Mouse (Mus musculus) liver, postnatal 0 days (tissue): ENCODE results near the gene Olfr958. TPM values are rescaled to one million over a fixed set of nuclear protein-coding genes. Genes with fewer than 3 reads are reported as not detected.

Source experiments
- ATAC-seq: fragments of 200-750 bp; cut with Nextera tagmentation; 2 replicates; pipeline ENCODE4 v1.8.0; 2017; ENCODE audit warnings: mild to moderate bottlenecking, moderate library complexity
- DNase-seq: peaks from one replicate; pipeline ENCODE4 v3.0.0-alpha.2; 2016
- H3K27ac ChIP-seq: fragments of 300-500 bp; sonication (generic); 2 replicates; pipeline ENCODE4 v1.5.1; 2014; ENCODE audit warnings: antibody characterized with exemption, moderate library complexity, mild to moderate bottlenecking, low read depth
- H3K27me3 ChIP-seq: fragments of 300-500 bp; sonication (generic); 2 replicates; pipeline ENCODE4 v1.6.1; 2014; ENCODE audit warnings: low read length, control low read depth, mixed read lengths; ENCODE audit not compliant: insufficient read depth
- H3K36me3 ChIP-seq: fragments of 300-500 bp; sonication (generic); replicated peaks from 2 replicates; pipeline ENCODE4 v1.6.1; 2014; ENCODE audit warnings: mild to moderate bottlenecking, control low read depth, low read length, moderate library complexity, mixed read lengths; ENCODE audit not compliant: insufficient read depth
- H3K4me1 ChIP-seq: fragments of 300-500 bp; sonication (generic); 2 replicates; pipeline ENCODE4 v1.6.1; 2014; ENCODE audit warnings: antibody characterized with exemption, mild to moderate bottlenecking, control low read depth; ENCODE audit not compliant: insufficient read depth
- H3K4me2 ChIP-seq: fragments of 300-500 bp; sonication (generic); 2 replicates; pipeline ENCODE4 v1.6.1; 2014; ENCODE audit warnings: low read depth, mild to moderate bottlenecking, low read length, moderate library complexity, mixed read lengths
- H3K4me3 ChIP-seq: fragments of 300-500 bp; sonication (generic); 2 replicates; pipeline ENCODE4 v1.5.1; 2014; ENCODE audit warnings: low read depth, low read length
- H3K9ac ChIP-seq: fragments of 300-500 bp; sonication (generic); replicated peaks from 2 replicates; pipeline ENCODE4 v1.6.1; 2014; ENCODE audit warnings: mild to moderate bottlenecking, moderate library complexity
- H3K9me3 ChIP-seq: fragments of 300-500 bp; sonication (generic); 2 replicates; pipeline ENCODE4 v1.6.1; 2016; ENCODE audit warnings: mild to moderate bottlenecking, control low read depth, low read length, mixed read lengths
- CTCF ChIP-seq: sonication (generic); IDR thresholded peaks from 2 replicates; pipeline ENCODE4 v1.5.1; 2016; ENCODE audit warnings: antibody characterized with exemption, low read depth
- EP300 ChIP-seq: IDR thresholded peaks from 2 replicates; pipeline ENCODE4 v1.6.1; 2016; ENCODE audit warnings: antibody characterized with exemption, low read depth, mild to moderate bottlenecking
- WGBS: fragments of 180-500 bp; shearing (Covaris S2); extraction: QIAGEN DNeasy Blood & Tissue Kit; methylation state at CpG from one replicate; pipeline ENCODE4 v1.1.7; 2014; ENCODE audit not compliant: insufficient replicate concordance; 5-methylcytosine and 5-hydroxymethylcytosine counted together
- polyA plus RNA-seq: library from polyadenylated mRNA; unstranded; fragments of >200 nt; fragmentation: Nextera tagmentation; extraction: Ambion mirVana; gene quantifications from 2 replicates; pipeline ENCODE4 v1.2.1, GENCODE M21; 2015

Olfr958 gene
- polyA plus RNA-seq, 1 experiment from 2014 or later: not detected

DNA sequence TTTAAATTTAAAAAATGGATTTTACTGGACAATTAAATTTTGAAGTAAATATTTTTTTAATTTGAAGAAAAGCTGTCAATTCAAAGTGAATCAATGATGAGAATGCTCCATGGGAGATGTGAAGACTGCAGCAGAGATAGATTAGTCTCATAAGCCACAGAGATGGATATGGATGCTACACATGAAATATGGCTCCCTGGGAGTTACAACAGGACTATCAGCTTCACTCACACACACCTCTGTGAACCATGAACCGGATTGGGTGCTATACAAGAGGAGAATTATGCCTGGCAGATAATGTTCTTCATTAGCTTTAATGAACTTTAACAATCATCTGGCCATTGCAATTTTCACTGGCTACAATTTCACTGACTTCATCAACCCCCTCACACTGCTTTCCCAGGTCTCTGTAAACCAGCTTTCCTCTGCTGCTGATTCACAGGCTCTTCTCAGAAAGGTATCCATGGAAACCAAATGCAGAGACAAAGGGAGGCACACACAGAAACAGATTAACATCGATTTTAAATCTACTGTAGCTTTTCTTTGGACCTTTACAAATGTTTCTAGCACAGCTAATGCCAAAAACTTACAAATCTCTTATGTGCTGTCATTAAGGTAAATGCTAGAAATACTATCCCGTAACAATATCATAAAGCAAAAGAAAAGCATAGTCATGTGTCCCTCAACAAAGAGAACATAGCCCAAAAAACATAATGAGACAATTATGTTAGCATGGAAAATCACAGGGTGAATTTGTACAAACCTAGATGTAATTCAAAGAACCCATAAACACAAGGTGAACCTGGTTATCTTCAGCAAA, 3.9 kb upstream of the Olfr958 start:
- DNase-seq: no peak
- no peaks in the 10 kb centered on the region for H3K36me3 ChIP-seq
- H3K9me3 ChIP-seq: no peaks in the 10 kb centered on the region
- no peaks in the 10 kb centered on the region for H3K27me3 ChIP-seq
- TF ChIP-seq CTCF: no peak
- no peak for TF ChIP-seq EP300
- no peak overlapping the region for H3K4me2 ChIP-seq
- ATAC-seq: no peak
- H3K9ac ChIP-seq: no peak overlapping the region
- H3K27ac ChIP-seq: no peak overlapping the region
- 51% methylated on average over 3 of the region's 3 CpGs for WGBS
- no peaks in the 10 kb centered on the region for H3K4me1 ChIP-seq
- H3K4me3 ChIP-seq: no peak overlapping the region

DNA sequence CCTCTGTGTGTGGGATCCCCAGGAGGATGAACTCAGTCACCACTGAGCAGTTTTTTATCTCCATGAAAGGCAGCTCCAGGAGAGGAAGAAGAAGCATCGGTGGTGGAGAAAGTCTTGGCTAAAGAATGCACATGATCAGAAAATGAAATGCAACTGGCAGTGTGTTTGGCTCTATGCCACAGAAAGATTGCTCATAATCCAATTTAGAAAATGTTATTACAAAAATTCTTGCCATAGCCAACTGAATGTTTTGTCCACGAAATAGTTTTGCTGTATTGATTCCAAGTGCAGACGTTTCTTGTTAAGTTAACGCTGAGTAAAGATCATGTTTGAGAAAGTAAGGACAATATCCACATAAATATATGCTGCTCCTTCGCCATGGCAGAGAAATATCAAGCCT, 3.0 kb downstream of the Olfr958 start:
- Histone ChIP-seq H3K9ac (no peak overlapping the region), H3K27ac (no peak overlapping the region), H3K36me3 (no peaks in the 10 kb centered on the region), H3K27me3 (no peaks in the 10 kb centered on the region), H3K9me3 (no peaks in the 10 kb centered on the region), H3K4me3 (no peak overlapping the region), H3K4me1 (no peaks in the 10 kb centered on the region), H3K4me2 (no peak overlapping the region)
- 77% methylated on average over 5 of the region's 5 CpGs for WGBS
- ATAC-seq (no peak), DNase-seq (no peak)
- no peak for TF ChIP-seq EP300
- TF ChIP-seq CTCF: no peak

DNA sequence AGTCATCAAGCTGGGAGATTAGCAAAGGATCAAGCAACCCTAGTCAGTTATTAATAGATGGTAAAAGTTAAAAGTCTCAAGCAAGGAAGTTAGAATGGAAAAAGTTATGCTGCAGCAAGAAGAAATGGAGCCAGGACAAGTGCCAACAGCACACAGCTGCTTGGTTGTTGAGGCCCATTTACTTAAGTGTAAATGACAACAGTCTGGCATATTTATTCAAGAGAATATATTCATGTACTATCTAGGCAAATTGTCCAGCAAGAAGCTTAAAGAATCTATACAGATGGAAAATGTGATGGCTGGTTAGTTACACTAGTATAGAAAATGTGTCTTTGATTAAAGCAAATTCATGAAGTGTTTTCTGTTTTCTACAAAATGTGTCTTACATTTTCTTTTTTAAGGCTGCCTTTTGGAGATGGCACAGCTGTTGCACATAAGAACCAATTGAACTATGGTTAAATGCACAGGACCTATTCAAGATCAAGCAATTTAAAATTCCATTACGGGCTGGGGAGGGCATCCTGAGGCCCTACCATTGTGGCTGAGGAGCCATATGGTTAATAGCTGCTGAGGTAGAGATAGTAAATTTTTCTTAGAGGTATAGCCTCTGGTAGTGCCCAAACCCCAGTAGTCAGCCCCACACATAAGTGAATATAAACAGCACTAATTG, 30.1 kb downstream of the Olfr958 start:
- ATAC-seq: no peak
- no peak overlapping the region for H3K27ac ChIP-seq
- no peak for TF ChIP-seq CTCF
- TF ChIP-seq EP300: no peak
- no peak for DNase-seq
- 83% methylated on average over 1 of the region's 1 CpGs for WGBS
- H3K9ac ChIP-seq: no peak overlapping the region
- no peaks in the 10 kb centered on the region for H3K36me3 ChIP-seq
- no peaks in the 10 kb centered on the region for H3K4me1 ChIP-seq
- no peak overlapping the region for H3K4me2 ChIP-seq
- H3K9me3 ChIP-seq: no peaks in the 10 kb centered on the region
- no peaks in the 10 kb centered on the region for H3K27me3 ChIP-seq
- H3K4me3 ChIP-seq: no peak overlapping the region

DNA sequence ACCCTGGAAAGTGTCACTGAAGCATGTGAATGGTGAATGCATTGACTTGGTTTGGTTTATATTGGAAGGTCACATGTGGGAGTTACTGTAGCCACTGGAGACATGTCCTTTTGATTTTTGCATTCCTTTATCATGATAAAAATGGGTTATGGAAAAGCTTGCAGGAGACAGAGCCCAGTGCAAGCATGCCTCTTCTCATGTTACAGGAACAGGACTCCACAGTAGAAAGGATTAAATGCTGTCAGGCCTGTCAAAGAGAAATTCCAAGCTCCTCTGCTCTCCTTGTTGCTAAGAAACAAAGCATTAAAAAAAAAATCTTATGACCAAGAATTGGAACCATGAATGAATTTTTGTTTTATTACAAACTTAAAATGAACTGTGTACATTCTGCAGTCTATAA, 35.3 kb downstream of the Olfr958 start:
- TF ChIP-seq EP300: no peak
- no peak for TF ChIP-seq CTCF
- H3K4me1 ChIP-seq: no peaks in the 10 kb centered on the region
- no peak overlapping the region for H3K4me3 ChIP-seq
- H3K27ac ChIP-seq: no peak overlapping the region
- H3K9me3 ChIP-seq: no peaks in the 10 kb centered on the region
- DNase-seq (no peak), ATAC-seq (no peak)
- no peaks in the 10 kb centered on the region for H3K36me3 ChIP-seq
- H3K27me3 ChIP-seq: no peaks in the 10 kb centered on the region
- H3K4me2 ChIP-seq: no peak overlapping the region
- H3K9ac ChIP-seq: no peak overlapping the region

DNA sequence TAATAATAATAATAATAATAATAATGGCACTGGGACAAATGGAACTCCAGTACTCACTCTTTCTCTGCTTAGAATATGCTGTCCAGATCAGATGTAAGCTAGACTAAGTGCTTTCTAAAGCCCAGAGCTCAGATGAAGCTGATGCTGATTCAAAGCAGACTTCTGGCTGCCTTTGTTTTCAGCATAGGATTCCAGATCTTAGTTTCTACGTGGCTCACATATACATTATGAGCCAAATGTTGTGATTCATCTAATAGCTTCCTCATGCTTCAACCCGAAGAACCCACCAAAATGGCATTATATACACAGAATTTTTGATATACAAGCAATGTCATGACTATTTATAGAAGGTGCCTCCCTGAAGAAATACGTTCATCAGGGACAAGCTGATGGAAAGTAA, 38.3 kb downstream of the Olfr958 start, which contains the start of gene Olfr957:
Gene Olfr957 (minus strand): TSS at position 279 of the 400 bp plus-strand sequence.
- Histone ChIP-seq H3K36me3 (no peaks in the 10 kb centered on the region), H3K4me3 (no peak within 1 kb of the TSS), H3K27ac (no peak within 1 kb of the TSS), H3K4me2 (no peak within 1 kb of the TSS), H3K9ac (no peak within 1 kb of the TSS), H3K27me3 (no peaks in the 10 kb centered on the region), H3K4me1 (no peaks in the 10 kb centered on the region), H3K9me3 (no peaks in the 10 kb centered on the region)
- ATAC-seq: no peak
- TF ChIP-seq CTCF (no peak), EP300 (no peak)
- 56% methylated on average over 3 of the region's 3 CpGs for WGBS
- no peak for DNase-seq

DNA sequence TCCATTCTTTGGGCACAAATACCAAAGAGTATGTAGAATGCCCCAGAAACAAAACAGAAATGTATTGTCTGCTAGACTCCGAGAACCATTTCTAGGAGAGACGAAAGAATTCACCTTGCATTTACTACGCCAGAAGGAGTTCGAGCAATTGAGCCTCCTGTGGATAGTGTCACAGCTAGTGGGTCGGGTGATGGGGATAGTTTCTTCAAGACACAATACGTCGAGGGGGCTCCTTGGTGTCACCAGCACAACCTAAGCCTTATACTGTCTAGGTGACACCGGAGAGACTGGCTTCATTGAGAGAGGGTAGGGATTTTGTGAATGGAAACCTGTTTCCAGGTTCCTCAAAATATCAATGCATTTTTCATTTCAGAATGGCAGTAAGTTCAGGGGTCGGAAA, 44.4 kb downstream of the Olfr958 start:
- ATAC-seq (no peak), DNase-seq (no peak)
- H3K9me3 ChIP-seq: no peaks in the 10 kb centered on the region
- no peak for TF ChIP-seq EP300
- TF ChIP-seq CTCF: no peak
- 63% methylated on average over 9 of the region's 9 CpGs for WGBS
- H3K4me3 ChIP-seq: no peak overlapping the region
- H3K27me3 ChIP-seq: no peaks in the 10 kb centered on the region
- no peak overlapping the region for H3K4me2 ChIP-seq
- H3K9ac ChIP-seq: no peak overlapping the region
- H3K4me1 ChIP-seq: no peaks in the 10 kb centered on the region
- no peaks in the 10 kb centered on the region for H3K36me3 ChIP-seq
- H3K27ac ChIP-seq: no peak overlapping the region
